13 mouse cellular contexts compared by ENCODE assay signal in the genomic region with DNA sequence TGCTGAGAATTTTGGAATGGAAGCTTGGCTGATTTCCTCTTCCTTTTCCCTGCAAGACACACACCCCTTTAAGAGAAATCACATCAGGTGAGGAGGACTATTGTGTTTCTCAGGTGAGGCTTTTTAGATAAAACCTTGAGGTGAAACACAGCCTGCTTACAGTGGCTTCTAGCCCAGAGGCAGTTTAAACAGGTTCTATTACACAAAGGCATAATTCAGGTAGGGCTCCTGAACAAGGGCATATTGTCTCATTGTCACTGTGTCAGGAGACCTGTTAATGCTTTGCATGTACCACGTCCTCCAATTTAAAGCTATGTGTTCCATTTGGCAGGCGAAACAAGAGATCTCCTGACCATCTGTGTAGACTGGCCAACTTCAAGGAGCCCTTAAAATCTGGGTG.
"Had no signal": no experiment of that assay in that cellular context is flagged by ENCODE, and none has a peak within 500 bp of the region (broad histone marks: within the 10 kb centered on the region; RNA-seq: fewer than 3 reads in every experiment).

No protein-coding gene starts in this region.

- H3K27ac ChIP-seq: liver, embryonic 14.5 days; midbrain, embryonic 10.5 days; midbrain, embryonic 12.5 days; neural tube, embryonic 12.5 days had no signal

- H3K9ac ChIP-seq: liver, embryonic 14.5 days; lung, embryonic 14.5 days; midbrain, embryonic 12.5 days; neural tube, embryonic 12.5 days had no signal

- H3K27me3 ChIP-seq: midbrain, embryonic 12.5 days; neural tube, embryonic 12.5 days had no signal

- H3K9me3 ChIP-seq: midbrain, embryonic 10.5 days; midbrain, embryonic 12.5 days; neural tube, embryonic 12.5 days had no signal

- H3K36me3 ChIP-seq: midbrain, embryonic 10.5 days; midbrain, embryonic 12.5 days; neural tube, embryonic 12.5 days had no signal

- H3K4me3 ChIP-seq: midbrain, embryonic 10.5 days; midbrain, embryonic 12.5 days; neural tube, embryonic 12.5 days had no signal

- H3K4me1 ChIP-seq: midbrain, embryonic 12.5 days; neural tube, embryonic 12.5 days had no signal

- DNase-seq: lung, adult 18-20 months; lung, postnatal 10 days; lung, postnatal 4 days; midbrain, embryonic 14.5 days; right cerebral cortex, postnatal 14 days; thymus, adult 18-20 months; thymus, postnatal 14 days; thymus, postnatal 36 days had no signal

- H3K4me2 ChIP-seq: lung, embryonic 14.5 days; midbrain, embryonic 12.5 days; neural tube, embryonic 12.5 days had no signal
